20 mouse cellular contexts compared by ENCODE assay signal in the genomic region with DNA sequence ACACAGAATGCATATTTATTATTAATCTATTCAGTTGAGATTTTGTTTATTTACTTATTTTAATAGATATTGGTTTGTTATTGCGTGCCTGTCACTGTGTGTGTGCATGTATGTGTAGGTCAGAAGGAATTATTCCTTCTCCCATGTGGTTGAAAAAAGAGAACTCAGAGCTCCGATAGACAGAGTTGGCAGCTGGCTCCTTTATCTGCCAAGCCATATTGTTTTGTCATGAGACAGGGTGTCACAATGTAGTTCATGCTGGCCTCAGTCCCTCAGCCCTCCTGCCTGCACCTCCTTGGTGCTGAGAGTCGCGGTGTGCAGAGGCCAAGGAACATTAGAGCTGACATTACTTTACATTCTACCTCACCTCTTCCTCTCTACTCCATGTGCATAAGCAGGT. TPM values are rescaled to one million over a fixed set of nuclear protein-coding genes. Genes with fewer than 3 reads are reported as not detected.
"Had no signal": no experiment of that assay in that cellular context is flagged by ENCODE, and none has a peak within 500 bp of the region (broad histone marks: within the 10 kb centered on the region; RNA-seq: fewer than 3 reads in every experiment).

No protein-coding gene starts in this region.

- H3K9me3 ChIP-seq: limb, embryonic 10.5 days; liver, embryonic 12.5 days; liver, embryonic 15.5 days; midbrain, embryonic 10.5 days; midbrain, embryonic 13.5 days; neural tube, embryonic 13.5 days had no signal

- ATAC-seq: liver, embryonic 12.5 days; midbrain, embryonic 13.5 days; midbrain, embryonic 16.5 days had no signal

- H3K36me3 ChIP-seq: limb, embryonic 10.5 days; limb, embryonic 13.5 days; liver, embryonic 12.5 days; liver, embryonic 15.5 days; midbrain, embryonic 10.5 days; midbrain, embryonic 13.5 days; neural tube, embryonic 13.5 days had no signal

- H3K27me3 ChIP-seq: limb, embryonic 13.5 days; liver, embryonic 12.5 days; liver, embryonic 15.5 days; midbrain, embryonic 13.5 days; neural tube, embryonic 13.5 days had no signal

- H3K4me3 ChIP-seq: layer of hippocampus, adult 2 months; limb, embryonic 10.5 days; limb, embryonic 13.5 days; liver, embryonic 12.5 days; liver, embryonic 15.5 days; midbrain, embryonic 10.5 days; midbrain, embryonic 13.5 days; myocyte; neural tube, embryonic 13.5 days had no signal

- DNase-seq: kidney, adult 18-20 months; kidney, adult 9 months; kidney, postnatal 14 days; layer of hippocampus, adult 9-11 months; liver; lung, adult 18-20 months; lung, postnatal 14 days; thymus, adult 18-20 months; thymus, postnatal 4 days had no signal

- H3K4me1 ChIP-seq: limb, embryonic 13.5 days; liver, embryonic 12.5 days; liver, embryonic 15.5 days; midbrain, embryonic 10.5 days; midbrain, embryonic 13.5 days; neural tube, embryonic 13.5 days had no signal

RNA-seq across cellular contexts. Expression of a gene that starts 32.3 kb away (rescaled TPM):
- polyA plus RNA-seq: macrophage had no signal
